Mouse (Mus musculus): ENCODE measurements at regions not wholly inside any gene's neighbourhood (a gene's known extent, or its start where the extent isn't known, plus 50 kb on each side); places are given as distances from the start of the nearest gene placed in this dataset.
A peak's percentile ranks its signal among the peaks of the same experiment; 100 is the strongest.

DNA sequence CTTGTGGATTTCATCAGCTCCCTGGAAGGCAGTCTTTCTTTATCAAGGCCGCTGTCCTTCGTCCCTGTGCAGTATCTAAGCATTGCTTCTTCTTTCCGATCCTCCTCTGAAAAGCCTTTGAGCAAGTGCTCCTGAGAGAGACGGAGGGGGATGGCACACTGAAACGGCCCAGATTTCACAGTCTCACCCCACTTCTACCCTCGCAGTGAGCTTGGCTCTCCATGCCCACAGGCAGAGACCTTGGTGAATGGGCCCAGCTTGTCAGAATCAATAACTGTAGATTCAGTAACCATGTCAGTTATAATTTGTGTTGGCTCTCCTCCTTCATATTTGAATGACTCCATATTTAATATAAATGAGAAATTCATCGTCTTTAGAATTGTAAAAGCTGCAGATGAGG lies 234.3 kb upstream of the Vstm2b start:
- DNase-seq (ENCODE audit: low spot score in 2 of 2) = no peak

GRCm38 (mm10) chr7:40666625-40667024 lies 231.5 kb upstream of the Vstm2b start:
- DNase-seq (ENCODE audit: low spot score in 2 of 2) = no peak

- no peak for DNase-seq (ENCODE audit: low spot score in 2 of 2)
Observed at GRCm38 (mm10) chr7:40670401-40670800, 227.7 kb upstream of the Vstm2b start.

- no peak for DNase-seq (ENCODE audit: low spot score in 2 of 2)
Observed at GRCm38 (mm10) chr7:40671068-40671467, 227.1 kb upstream of the Vstm2b start.

GRCm38 (mm10) chr7:40672348-40672747 lies 225.8 kb upstream of the Vstm2b start:
- DNase-seq (ENCODE audit: low spot score in 2 of 2) = no peak

- DNase-seq (ENCODE audit: low spot score in 2 of 2) = no peak
Observed at GRCm38 (mm10) chr7:40674397-40674796, 223.7 kb upstream of the Vstm2b start.

- DNase-seq (ENCODE audit: low spot score in 2 of 2) = no peak
Observed at GRCm38 (mm10) chr7:40677601-40678000, 220.5 kb upstream of the Vstm2b start.

GRCm38 (mm10) chr7:40680567-40680966 lies 217.6 kb upstream of the Vstm2b start:
- DNase-seq (ENCODE audit: low spot score in 2 of 2) = no peak

DNA sequence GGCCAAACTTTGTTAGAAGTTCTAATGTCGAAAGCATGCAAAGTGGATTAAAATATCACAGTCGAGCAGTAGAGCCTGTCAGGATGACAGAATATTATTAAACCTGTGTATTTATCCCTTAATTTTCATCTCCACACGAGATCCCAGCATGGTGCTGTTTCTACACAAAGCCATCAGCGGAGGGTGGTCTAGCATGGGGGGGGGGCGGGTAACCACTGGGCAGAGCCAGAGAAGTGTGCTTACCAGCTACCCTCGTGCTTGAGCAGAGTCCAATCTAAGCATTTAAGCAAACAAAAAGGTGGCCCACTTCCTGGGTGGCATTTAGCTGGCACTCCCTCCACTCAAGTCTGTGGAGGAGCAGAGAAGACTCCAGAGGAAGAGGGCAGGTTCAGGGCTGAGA lies 217.1 kb upstream of the Vstm2b start:
- DNase-seq (ENCODE audit: low spot score in 2 of 2) = no peak

GRCm38 (mm10) chr7:40683176-40683575 lies 215.0 kb upstream of the Vstm2b start:
- DNase-seq (ENCODE audit: low spot score in 2 of 2) = no peak

DNA sequence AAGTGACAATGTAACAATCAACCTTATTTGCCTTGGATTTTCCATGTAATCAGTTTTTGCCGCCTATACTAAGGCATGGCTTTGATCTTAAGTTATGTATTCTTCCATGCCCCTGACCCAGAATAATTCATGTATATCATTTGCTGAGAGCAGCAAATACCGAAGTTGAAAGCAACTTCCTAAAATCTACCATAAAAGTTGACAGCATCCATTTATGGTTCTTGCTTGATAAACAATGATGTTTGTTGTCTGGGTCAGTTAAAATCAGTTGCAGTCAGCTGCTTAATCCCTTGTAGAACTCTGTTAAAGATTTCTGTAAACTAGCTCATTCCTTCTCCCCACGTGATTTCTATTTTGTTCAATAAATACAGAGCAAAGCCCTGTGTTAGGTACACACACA lies 214.5 kb upstream of the Vstm2b start:
- DNase-seq (ENCODE audit: low spot score in 2 of 2) = no peak

GRCm38 (mm10) chr7:40687005-40687404 lies 211.1 kb upstream of the Vstm2b start:
- no peak for DNase-seq (ENCODE audit: low spot score in 2 of 2)

GRCm38 (mm10) chr7:40688546-40688945 lies 209.6 kb upstream of the Vstm2b start:
- no peak for DNase-seq (ENCODE audit: low spot score in 2 of 2)

- no peak for DNase-seq (ENCODE audit: low spot score in 2 of 2)
Observed at GRCm38 (mm10) chr7:40693755-40694154, 204.4 kb upstream of the Vstm2b start.

- DNase-seq (ENCODE audit: low spot score in 2 of 2) = no peak
Observed at GRCm38 (mm10) chr7:40697551-40697950, 200.6 kb upstream of the Vstm2b start.

- no peak for DNase-seq (ENCODE audit: low spot score in 2 of 2)
Observed at GRCm38 (mm10) chr7:40698309-40698708, 199.8 kb upstream of the Vstm2b start.

GRCm38 (mm10) chr7:40699633-40700032 lies 198.5 kb upstream of the Vstm2b start:
- DNase-seq (ENCODE audit: low spot score in 2 of 2) = no peak

- DNase-seq (ENCODE audit: low spot score in 2 of 2) = no peak
Observed at GRCm38 (mm10) chr7:40700656-40701055, 197.5 kb upstream of the Vstm2b start.

- DNase-seq (ENCODE audit: low spot score in 2 of 2) = no peak
Observed at GRCm38 (mm10) chr7:40702191-40703045, 195.7 kb upstream of the Vstm2b start.

GRCm38 (mm10) chr7:40708231-40708630 lies 189.9 kb upstream of the Vstm2b start:
- no peak for DNase-seq (ENCODE audit: low spot score in 2 of 2)

GRCm38 (mm10) chr7:40717991-40718390 lies 180.1 kb upstream of the Vstm2b start:
- peak in 1 of 2 experiments; percentile 16 for DNase-seq (ENCODE audit: low spot score in 2 of 2)

DNA sequence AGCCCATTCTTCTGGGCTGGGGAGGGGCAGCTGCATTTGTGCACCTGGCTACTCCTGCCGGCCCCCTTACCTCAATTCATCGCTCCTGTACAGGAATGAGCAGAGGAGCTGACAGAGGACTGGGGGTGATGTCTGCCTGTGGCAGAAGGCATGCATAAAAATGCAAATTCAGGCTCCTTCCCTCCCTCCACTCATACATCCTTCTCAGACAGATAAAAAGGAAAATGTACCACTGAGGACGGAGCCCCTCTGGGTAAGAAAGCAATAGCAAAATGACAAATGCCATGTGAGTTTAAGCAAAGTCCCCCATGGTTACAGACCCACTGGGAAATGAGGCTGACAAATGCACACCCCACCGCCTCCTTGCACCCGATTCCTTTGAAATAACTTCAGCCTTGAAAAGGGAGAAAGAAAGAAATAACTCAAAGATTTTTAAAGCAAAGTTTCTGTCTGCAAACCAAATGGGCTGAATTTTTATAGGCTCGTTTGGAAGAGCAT lies 161.1 kb upstream of the Vstm2b start:
- no peak for DNase-seq (ENCODE audit: low spot score in 2 of 2)

DNA sequence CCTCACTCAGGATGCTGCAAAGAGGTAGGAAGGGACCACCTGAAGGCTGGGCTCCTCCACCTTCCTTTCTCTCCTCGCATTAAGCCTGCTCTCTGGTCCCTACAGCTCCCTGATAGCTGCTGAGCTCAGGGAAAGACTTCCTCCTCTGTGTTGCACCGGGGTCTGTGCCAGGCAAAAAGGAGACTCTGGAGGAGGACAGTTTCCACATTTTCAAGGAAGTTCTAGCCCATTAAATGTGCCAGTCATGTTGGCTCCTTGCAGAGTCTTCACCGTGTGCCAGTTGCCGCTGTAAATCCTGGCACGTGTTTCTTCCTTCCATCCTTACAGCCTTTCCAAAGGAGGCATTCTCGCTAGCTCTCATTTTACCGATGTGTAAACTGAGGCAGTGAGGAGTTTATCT lies 160.6 kb upstream of the Vstm2b start:
- DNase-seq (ENCODE audit: low spot score in 2 of 2) = no peak

Data from layer of hippocampus, postnatal 14 days (tissue).